ENCODE assay signal across 9 mouse cellular contexts in the genomic region with DNA sequence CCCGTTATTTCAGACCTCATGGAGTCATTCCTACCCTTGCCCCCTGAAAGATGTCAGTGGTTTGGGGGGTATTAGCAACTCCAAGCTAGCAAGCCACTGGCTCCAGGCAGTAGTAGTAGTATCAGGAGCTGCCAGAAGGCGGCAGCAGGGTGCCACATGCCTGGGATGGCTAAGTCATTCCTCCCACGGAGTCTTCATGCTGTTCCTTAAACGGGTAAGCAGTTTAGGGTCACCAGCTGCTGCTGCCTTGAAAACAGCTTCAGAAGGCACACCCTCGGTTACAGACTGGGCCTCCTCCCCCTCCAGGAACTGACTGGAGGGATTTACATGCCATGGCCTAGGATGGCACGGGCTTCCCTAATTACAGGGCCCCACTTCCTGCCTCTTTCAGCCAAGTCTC. TPM values are rescaled to one million over a fixed set of nuclear protein-coding genes. Genes with fewer than 3 reads are reported as not detected.
DNase-seq lines count a peak whose midpoint lies in the region; ATAC-seq and TF ChIP-seq lines count a peak whose summit lies in the region.
"Had no signal": no experiment of that assay in that cellular context is flagged by ENCODE, and none has a peak within 500 bp of the region (broad histone marks: within the 10 kb centered on the region; RNA-seq: fewer than 3 reads in every experiment).

No protein-coding gene starts in this region.

- no peak for TF ChIP-seq EP300 in stomach, postnatal 0 days (optimal IDR thresholded peaks at IDR 0.05)

- no peak overlapping the region for H3K4me2 ChIP-seq in heart, embryonic 16.5 days (ENCODE audit: low read depth, low read length)
- H3K4me2 ChIP-seq in liver, embryonic 16.5 days (ENCODE audit: low read depth, low read length): no peak overlapping the region
- H3K4me2 ChIP-seq in neural tube, embryonic 12.5 days (replicated peaks): no peak overlapping the region
- H3K4me2 ChIP-seq in stomach, postnatal 0 days (replicated peaks; ENCODE audit: low read depth): no peak overlapping the region

- DNase-seq in brain, adult 2 months (ENCODE audit: low read depth, low spot score): peak; percentile 93
- DNase-seq in fibroblast of lung, adult 2 months (ENCODE audit: low read depth): peak; percentile 79
- peak; percentile 92 for DNase-seq in layer of hippocampus, adult 11-12 months (ENCODE audit: low spot score)
- DNase-seq in stomach, postnatal 0 days (ENCODE audit: low spot score): peak; percentile 86

- peaks cover 14% of the 10 kb centered on the region for H3K4me1 ChIP-seq in heart, embryonic 16.5 days (ENCODE audit: control insufficient read depth, insufficient read depth, low read length)
- H3K4me1 ChIP-seq in liver, embryonic 16.5 days (ENCODE audit: control insufficient read depth, low read depth, low read length): peaks cover 9% of the 10 kb centered on the region
- peaks cover 17% of the 10 kb centered on the region; the same call in 1 of the 2 replicates for H3K4me1 ChIP-seq in neural tube, embryonic 12.5 days
- peaks cover 4% of the 10 kb centered on the region for H3K4me1 ChIP-seq in stomach, postnatal 0 days (replicated peaks; ENCODE audit: control insufficient read depth, insufficient read depth)

- TF ChIP-seq CTCF in stomach, postnatal 0 days (IDR thresholded peaks at IDR 0.05; ENCODE audit: low read depth): peak; percentile 90

- WGBS in heart, embryonic 16.5 days: 12% methylated on average over 6 of the region's 6 CpGs
- 3% methylated on average over 6 of the region's 6 CpGs for WGBS in liver, embryonic 16.5 days (ENCODE audit: insufficient replicate concordance)
- 12% methylated on average over 6 of the region's 6 CpGs for WGBS in neural tube, embryonic 12.5 days
- 7% methylated on average over 6 of the region's 6 CpGs for WGBS in stomach, postnatal 0 days

- H3K27me3 ChIP-seq in heart, embryonic 16.5 days (ENCODE audit: control insufficient read depth, insufficient read depth, low read length): no peaks in the 10 kb centered on the region
- H3K27me3 ChIP-seq in liver, embryonic 16.5 days (ENCODE audit: control insufficient read depth, insufficient read depth, low read depth, low read length): no peaks in the 10 kb centered on the region
- H3K27me3 ChIP-seq in neural tube, embryonic 12.5 days (replicated peaks): peaks cover 3% of the 10 kb centered on the region; the same call in 1 of the 2 replicates
- no peaks in the 10 kb centered on the region for H3K27me3 ChIP-seq in stomach, postnatal 0 days (ENCODE audit: control insufficient read depth, insufficient read depth, low read length)

- peak overlapping the region; percentile 23; the same call in 1 of the 2 replicates for H3K27ac ChIP-seq in heart, embryonic 16.5 days (ENCODE audit: low read length)
- peak overlapping the region; percentile 10; the same call in 1 of the 2 replicates for H3K27ac ChIP-seq in liver, embryonic 16.5 days (ENCODE audit: low read length)
- H3K27ac ChIP-seq in neural tube, embryonic 12.5 days: no peak overlapping the region
- H3K27ac ChIP-seq in stomach, postnatal 0 days (replicated peaks): peak overlapping the region; percentile 81

- H3K36me3 ChIP-seq in heart, embryonic 16.5 days (ENCODE audit: control insufficient read depth, insufficient read depth): peaks cover 3% of the 10 kb centered on the region
- peaks cover 5% of the 10 kb centered on the region; the same call in 1 of the 2 replicates for H3K36me3 ChIP-seq in liver, embryonic 16.5 days (ENCODE audit: control insufficient read depth, insufficient read depth)
- peaks cover 24% of the 10 kb centered on the region; the same call in 1 of the 2 replicates for H3K36me3 ChIP-seq in neural tube, embryonic 12.5 days
- H3K36me3 ChIP-seq in stomach, postnatal 0 days (ENCODE audit: control insufficient read depth, insufficient read depth, low read length): peaks cover 2% of the 10 kb centered on the region; the same call in 1 of the 2 replicates

- no peaks in the 10 kb centered on the region for H3K9me3 ChIP-seq in heart, embryonic 16.5 days (replicated peaks; ENCODE audit: control insufficient read depth, low read length)
- H3K9me3 ChIP-seq in liver, embryonic 16.5 days (replicated peaks; ENCODE audit: control insufficient read depth, low read length): no peaks in the 10 kb centered on the region
- H3K9me3 ChIP-seq in neural tube, embryonic 12.5 days: no peaks in the 10 kb centered on the region
- H3K9me3 ChIP-seq in stomach, postnatal 0 days (ENCODE audit: control insufficient read depth, low read length): no peaks in the 10 kb centered on the region

- no peak overlapping the region for H3K4me3 ChIP-seq in heart, embryonic 16.5 days (ENCODE audit: low read length)
- no peak overlapping the region for H3K4me3 ChIP-seq in liver, embryonic 16.5 days (ENCODE audit: low read depth, low read length)
- no peak overlapping the region for H3K4me3 ChIP-seq in neural tube, embryonic 12.5 days
- H3K4me3 ChIP-seq in stomach, postnatal 0 days (ENCODE audit: low read depth, low read length): no peak overlapping the region
- H3K4me3 ChIP-seq: erythroblast, embryonic 14.5 days had no signal

- ATAC-seq in CD4-positive, CD25-positive, alpha-beta regulatory T cell, adult 4 months: peak; percentile 74
- ATAC-seq in heart, embryonic 16.5 days (replicated peaks; ENCODE audit: extremely low read depth, insufficient read depth, low FRiP score): no peak
- no peak for ATAC-seq in liver, embryonic 16.5 days (ENCODE audit: low read depth)
- ATAC-seq in neural tube, embryonic 12.5 days (ENCODE audit: low FRiP score, low read depth): 0 out of 2 replicates have a peak, but pooled peaks have one; percentile 30
- peak; percentile 50 for ATAC-seq in stomach, postnatal 0 days (ENCODE audit: low FRiP score, low TSS enrichment)

- H3K9ac ChIP-seq in heart, embryonic 16.5 days (ENCODE audit: low read length): peak overlapping the region; percentile 39; the same call in 1 of the 2 replicates
- no peak overlapping the region for H3K9ac ChIP-seq in liver, embryonic 16.5 days (ENCODE audit: low read depth, low read length)
- H3K9ac ChIP-seq in neural tube, embryonic 12.5 days: no peak overlapping the region
- H3K9ac ChIP-seq in stomach, postnatal 0 days (ENCODE audit: low read length): peak overlapping the region; percentile 23; the same call in 1 of the 2 replicates

RNA-seq across cellular contexts. Expression of gene Zc3h12a, which starts 13.0 kb away (rescaled TPM):
- polyA plus RNA-seq in CD4-positive, CD25-positive, alpha-beta regulatory T cell, adult 4 months (2017; shearing (Covaris generic)): 1 to 10 TPM; 3.6 to 4.4 TPM
- polyA plus RNA-seq in heart, embryonic 16.5 days (2015; fragmentation: Nextera tagmentation; extraction: Ambion mirVana): 0.69 and 1.6 TPM in 2 replicates
- 0.52 and 0.65 TPM in 2 replicates for polyA plus RNA-seq in liver, embryonic 16.5 days (2015; fragmentation: Nextera tagmentation; extraction: Ambion mirVana)
- polyA plus RNA-seq in neural tube, embryonic 12.5 days (2016; fragmentation: Nextera tagmentation; extraction: Ambion mirVana): 0.39 and 0.49 TPM in 2 replicates
- 2.7 TPM in 2 replicates for polyA plus RNA-seq in stomach, postnatal 0 days (2015; fragmentation: Nextera tagmentation; extraction: Ambion mirVana)

RNA-seq across cellular contexts. Expression of gene Meaf6, which starts 29.7 kb away (rescaled TPM):
- 10 to 100 TPM; 56.7 to 74.8 TPM for polyA plus RNA-seq in CD4-positive, CD25-positive, alpha-beta regulatory T cell, adult 4 months (2017; shearing (Covaris generic))
- 37.0 and 40.5 TPM in 2 replicates for polyA plus RNA-seq in heart, embryonic 16.5 days (2015; fragmentation: Nextera tagmentation; extraction: Ambion mirVana)
- polyA plus RNA-seq in liver, embryonic 16.5 days (2015; fragmentation: Nextera tagmentation; extraction: Ambion mirVana): 15.9 and 17.8 TPM in 2 replicates
- 120 and 129 TPM in 2 replicates for polyA plus RNA-seq in neural tube, embryonic 12.5 days (2016; fragmentation: Nextera tagmentation; extraction: Ambion mirVana)
- 28.3 and 28.4 TPM in 2 replicates for polyA plus RNA-seq in stomach, postnatal 0 days (2015; fragmentation: Nextera tagmentation; extraction: Ambion mirVana)

RNA-seq across cellular contexts. Expression of gene Snip1, which starts 48.2 kb away (rescaled TPM):
- polyA plus RNA-seq in CD4-positive, CD25-positive, alpha-beta regulatory T cell, adult 4 months (2017; shearing (Covaris generic)): 1 to 10 TPM; 5.1 to 8.8 TPM
- polyA plus RNA-seq in heart, embryonic 16.5 days (2015; fragmentation: Nextera tagmentation; extraction: Ambion mirVana): 18.5 and 19.0 TPM in 2 replicates
- 10.8 and 11.6 TPM in 2 replicates for polyA plus RNA-seq in liver, embryonic 16.5 days (2015; fragmentation: Nextera tagmentation; extraction: Ambion mirVana)
- polyA plus RNA-seq in neural tube, embryonic 12.5 days (2016; fragmentation: Nextera tagmentation; extraction: Ambion mirVana): 35.2 and 37.2 TPM in 2 replicates
- 13.0 and 13.6 TPM in 2 replicates for polyA plus RNA-seq in stomach, postnatal 0 days (2015; fragmentation: Nextera tagmentation; extraction: Ambion mirVana)

RNA-seq across cellular contexts. Expression of gene Dnali1, which starts 49.1 kb away (rescaled TPM):
- polyA plus RNA-seq in CD4-positive, CD25-positive, alpha-beta regulatory T cell, adult 4 months (2017; shearing (Covaris generic)): not detected
- polyA plus RNA-seq in heart, embryonic 16.5 days (2015; fragmentation: Nextera tagmentation; extraction: Ambion mirVana): 0.63 and 0.92 TPM in 2 replicates
- not detected in 2 replicates for polyA plus RNA-seq in liver, embryonic 16.5 days (2015; fragmentation: Nextera tagmentation; extraction: Ambion mirVana)
- polyA plus RNA-seq in neural tube, embryonic 12.5 days (2016; fragmentation: Nextera tagmentation; extraction: Ambion mirVana): 0.18 and 0.34 TPM in 2 replicates
- 0.05 and 0.06 TPM in 2 replicates for polyA plus RNA-seq in stomach, postnatal 0 days (2015; fragmentation: Nextera tagmentation; extraction: Ambion mirVana)
- polyA plus RNA-seq: erythroblast, embryonic 14.5 days had no signal

Comparison
In these comparisons a context has a peak if more than half of its experiments do, and no peak if none do; other contexts are left out.
1. ATAC-seq: peak in CD4-positive, CD25-positive, alpha-beta regulatory T cell, adult 4 months (single experiment), neural tube, embryonic 12.5 days (single experiment) and stomach, postnatal 0 days (single experiment); none in heart, embryonic 16.5 days (single experiment) and liver, embryonic 16.5 days (single experiment).
2. H3K9ac ChIP-seq: peak in heart, embryonic 16.5 days (single experiment) and stomach, postnatal 0 days (single experiment); none in liver, embryonic 16.5 days (single experiment) and neural tube, embryonic 12.5 days (single experiment).
3. Peak in every context shown above with its lines, with median percentiles within 50 percentile points of each other: DNase-seq.